Mouse (Mus musculus) monocyte, adult 5-6 weeks (primary cell): Measurements from ENCODE around the gene Gm17651. TPM values are rescaled to one million over a fixed set of nuclear protein-coding genes. Genes with fewer than 3 reads are reported as not detected.

Source experiments
- ATAC-seq: fragments of 153-309, 156-312 bp; replicated peaks from 2 replicates; pipeline ENCODE4 v1.8.0; 2017; ENCODE audit warnings: mild to moderate bottlenecking; ENCODE audit not compliant: low TSS enrichment, insufficient number of reproducible peaks, severe bottlenecking, poor library complexity, low FRiP score
- total RNA-seq: library from RNA; stranded (forward); fragments of 200-1000, 200-491, 200-594 nt; gene quantifications from 3 replicates; pipeline ENCODE4 v1.2.3, GENCODE M21; 2017

Gene Gm17651
- total RNA-seq: not detected in 3 replicates

- no peak for ATAC-seq
Measured at GRCm38 (mm10) chr3:97674644-97675110, at the start of gene Gm17651. Gm17651 (minus strand) TSS chr3:97674694.

GRCm38 (mm10) chr3:97719116-97719515 lies 44.6 kb upstream of the Gm17651 start:
- ATAC-seq: no peak

- ATAC-seq: no peak
Measured at GRCm38 (mm10) chr3:97715922-97716321, 41.4 kb upstream of the Gm17651 start.

GRCm38 (mm10) chr3:97710881-97711280 lies 36.4 kb upstream of the Gm17651 start:
- ATAC-seq: no peak

- no peak for ATAC-seq
Measured at GRCm38 (mm10) chr3:97710134-97710533, 35.6 kb upstream of the Gm17651 start.

GRCm38 (mm10) chr3:97706561-97706960 lies 32.1 kb upstream of the Gm17651 start:
- ATAC-seq: no peak

- no peak for ATAC-seq
Measured at GRCm38 (mm10) chr3:97705508-97705907, 31.0 kb upstream of the Gm17651 start.

GRCm38 (mm10) chr3:97702448-97703080 lies 28.1 kb upstream of the Gm17651 start:
- no peak for ATAC-seq

GRCm38 (mm10) chr3:97701198-97701597 lies 26.7 kb upstream of the Gm17651 start:
- no peak for ATAC-seq

GRCm38 (mm10) chr3:97699061-97699460 lies 24.6 kb upstream of the Gm17651 start:
- ATAC-seq: no peak

- ATAC-seq: no peak
Measured at GRCm38 (mm10) chr3:97697291-97697690, 22.8 kb upstream of the Gm17651 start.

GRCm38 (mm10) chr3:97696866-97697265 lies 22.4 kb upstream of the Gm17651 start:
- no peak for ATAC-seq

GRCm38 (mm10) chr3:97693806-97694205 lies 19.3 kb upstream of the Gm17651 start:
- ATAC-seq: no peak

- no peak for ATAC-seq
Measured at GRCm38 (mm10) chr3:97691443-97692017, 17.0 kb upstream of the Gm17651 start.

- ATAC-seq: no peak
Measured at GRCm38 (mm10) chr3:97690590-97690989, 16.1 kb upstream of the Gm17651 start.

GRCm38 (mm10) chr3:97689289-97689688 lies 14.8 kb upstream of the Gm17651 start:
- ATAC-seq: no peak

- ATAC-seq: no peak
Measured at GRCm38 (mm10) chr3:97686372-97687117, 12.1 kb upstream of the Gm17651 start.

- ATAC-seq: no peak
Measured at GRCm38 (mm10) chr3:97683560-97684195, 9.2 kb upstream of the Gm17651 start.

- ATAC-seq: no peak
Measured at GRCm38 (mm10) chr3:97682576-97682975, 8.1 kb upstream of the Gm17651 start.
